Mouse (Mus musculus) myocyte (in vitro differentiated cells): ENCODE data around the gene Bco1. TPM values are rescaled to one million over a fixed set of nuclear protein-coding genes. Genes with fewer than 3 reads are reported as not detected.

Source experiments
- H3K27me3 ChIP-seq: one replicate; pipeline ENCODE4 v1.6.1; 2011; ENCODE audit not compliant: control insufficient read depth, insufficient read depth, insufficient read length
- H3K36me3 ChIP-seq: one replicate; pipeline ENCODE4 v1.6.1; 2011; ENCODE audit not compliant: control insufficient read depth, insufficient read depth
- H3K4me2 ChIP-seq: one replicate; pipeline ENCODE4 v1.6.1; 2011; ENCODE audit warnings: low read depth, control low read depth
- H3K4me3 ChIP-seq: one replicate; pipeline ENCODE4 v1.5.1; 2011; ENCODE audit warnings: mild to moderate bottlenecking, control low read depth, moderate library complexity
- H3K79me2 ChIP-seq: one replicate; pipeline ENCODE4 v1.6.1; 2011; ENCODE audit not compliant: control insufficient read depth, insufficient read depth
- H3ac ChIP-seq: one replicate; pipeline ENCODE4 v1.6.1; 2011; ENCODE audit not compliant: control insufficient read depth, insufficient read length
- CEBPB ChIP-seq: IDR thresholded peaks from 2 replicates; pipeline ENCODE4 v1.6.1; 2011; ENCODE audit warnings: mild to moderate bottlenecking, moderate library complexity; ENCODE audit not compliant: poor library complexity, insufficient read depth, severe bottlenecking
- E2F4 ChIP-seq: IDR thresholded peaks from one replicate; pipeline ENCODE4 v1.6.1; 2011; ENCODE audit warnings: mild to moderate bottlenecking, control low read depth, moderate library complexity; ENCODE audit not compliant: insufficient read depth
- MAX ChIP-seq: IDR thresholded peaks from one replicate; pipeline ENCODE4 v1.6.1; 2011; ENCODE audit warnings: low read depth, mild to moderate bottlenecking, control low read depth
- MYOD1 ChIP-seq, 3 experiments: IDR thresholded peaks; one replicate each; pipeline ENCODE4 v1.6.1; 2011; ENCODE audit warnings: control low read depth in 2 of 3, low read depth in 2 of 3, mild to moderate bottlenecking in 2 of 3, moderate library complexity in 1 of 3; ENCODE audit not compliant: insufficient read length in 2 of 3, control insufficient read depth in 1 of 3
- MYOG ChIP-seq, 3 experiments: IDR thresholded peaks; one replicate each; pipeline ENCODE4 v1.6.1; 2011; ENCODE audit warnings: control low read depth in 2 of 3, low read depth in 2 of 3, mild to moderate bottlenecking in 2 of 3; ENCODE audit not compliant: insufficient read length in 2 of 3, control insufficient read depth in 1 of 3, insufficient read depth in 1 of 3
- POLR2A ChIP-seq: IDR thresholded peaks from one replicate; pipeline ENCODE4 v1.6.1; 2011; ENCODE audit warnings: low read depth, mild to moderate bottlenecking, control low read depth, moderate library complexity; ENCODE audit not compliant: insufficient read length
- POLR2AphosphoS2 ChIP-seq: IDR thresholded peaks from one replicate; pipeline ENCODE4 v1.6.1; 2011; ENCODE audit warnings: low read depth, control low read depth; ENCODE audit not compliant: insufficient read length
- REST ChIP-seq: IDR thresholded peaks from one replicate; pipeline ENCODE4 v1.6.1; 2011; ENCODE audit warnings: mild to moderate bottlenecking, control low read depth, moderate library complexity; ENCODE audit not compliant: insufficient read depth, insufficient read length
- SRF ChIP-seq: IDR thresholded peaks from one replicate; pipeline ENCODE4 v1.6.1; 2011; ENCODE audit warnings: low read depth; ENCODE audit not compliant: control insufficient read depth, insufficient read length
- TCF12 ChIP-seq: IDR thresholded peaks from one replicate; pipeline ENCODE4 v1.6.1; 2011; ENCODE audit warnings: mild to moderate bottlenecking, control low read depth; ENCODE audit not compliant: poor library complexity, insufficient read depth, severe bottlenecking
- TCF3 ChIP-seq: IDR thresholded peaks from one replicate; pipeline ENCODE4 v1.6.1; 2011; ENCODE audit warnings: low read depth, control low read depth; ENCODE audit not compliant: insufficient read length
- USF1 ChIP-seq: IDR thresholded peaks from one replicate; pipeline ENCODE4 v1.6.1; 2011; ENCODE audit warnings: low read depth, mild to moderate bottlenecking, control low read depth, moderate library complexity
- polyA plus RNA-seq: library from polyadenylated mRNA; unstranded; fragments of >200 nt; fragmentation: generic; extraction: Trizol; gene quantifications from one replicate; pipeline ENCODE4 v1.2.1, GENCODE M21; 2012; ENCODE audit warnings: missing spikeins

Bco1 gene
- polyA plus RNA-seq, 1 experiment: 0.02 TPM

DNA sequence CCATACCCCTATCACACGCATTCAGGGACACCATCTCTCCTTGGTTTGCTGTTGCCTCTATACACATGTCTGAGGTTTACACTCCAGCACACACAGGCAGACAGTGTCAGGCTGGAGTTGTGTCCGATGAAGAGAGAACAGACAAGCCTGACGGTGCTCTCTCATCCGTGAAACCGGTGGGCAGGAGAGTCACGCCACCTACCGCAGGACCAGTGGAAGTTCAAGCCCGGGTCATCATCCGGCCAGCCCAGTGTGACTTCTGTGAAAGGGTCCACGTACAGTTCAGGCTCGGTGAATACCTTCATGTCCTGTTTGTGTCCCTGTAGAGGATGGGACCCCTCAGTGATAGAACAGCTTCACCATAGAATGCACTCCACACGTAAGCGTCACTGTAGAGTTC, 35.3 kb upstream of the Bco1 start:
- Histone ChIP-seq H3K4me2 (no peak overlapping the region), H3K27me3 (peaks cover 12% of the 10 kb centered on the region), H3K36me3 (no peaks in the 10 kb centered on the region), H3ac (no peak overlapping the region), H3K79me2 (no peaks in the 10 kb centered on the region), H3K4me3 (no peak overlapping the region)
- TF ChIP-seq TCF12: no peak
- no peak for TF ChIP-seq TCF3
- no peak for TF ChIP-seq MAX
- TF ChIP-seq POLR2A: no peak
- TF ChIP-seq MYOG (IDR thresholded peaks at IDR 0.05; ENCODE audit: control insufficient read depth in 1 of 3, insufficient read depth in 1 of 3, insufficient read length in 2 of 3, low read depth in 2 of 3): no peak
- TF ChIP-seq REST: no peak
- TF ChIP-seq SRF: no peak
- no peak for TF ChIP-seq CEBPB
- no peak for TF ChIP-seq USF1
- no peak for TF ChIP-seq POLR2AphosphoS2
- no peak for TF ChIP-seq MYOD1 (IDR thresholded peaks at IDR 0.05; ENCODE audit: control insufficient read depth in 1 of 3, insufficient read length in 2 of 3, low read depth in 2 of 3)
- no peak for TF ChIP-seq E2F4

GRCm38 (mm10) chr8:117061180-117061880, 34.3 kb upstream of the Bco1 start:
- H3ac ChIP-seq: no peak overlapping the region
- no peak overlapping the region for H3K4me3 ChIP-seq
- no peaks in the 10 kb centered on the region for H3K79me2 ChIP-seq
- no peak overlapping the region for H3K4me2 ChIP-seq
- H3K36me3 ChIP-seq: no peaks in the 10 kb centered on the region
- H3K27me3 ChIP-seq: peaks cover 16% of the 10 kb centered on the region
- TF ChIP-seq POLR2A (no peak), MAX (no peak), CEBPB (no peak)

DNA sequence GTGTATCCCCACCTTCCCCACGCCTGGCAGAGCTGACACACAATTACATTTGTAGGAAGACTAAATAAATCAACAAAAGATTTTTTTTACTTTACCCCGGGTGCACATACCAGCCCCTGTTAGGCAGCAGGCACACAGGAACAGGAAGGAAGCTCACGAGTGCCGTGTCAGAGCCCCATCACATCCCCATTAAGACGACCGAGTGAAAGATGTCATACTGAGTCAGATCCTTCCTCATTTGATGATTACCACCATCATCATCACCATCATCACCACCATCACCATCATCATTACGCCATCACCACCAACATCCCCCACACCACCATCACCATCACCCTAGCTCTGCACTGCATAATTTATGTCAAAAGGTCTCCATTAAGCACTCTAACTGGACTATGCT, 28.7 kb upstream of the Bco1 start:
- H3ac ChIP-seq: no peak overlapping the region
- no peak overlapping the region for H3K4me3 ChIP-seq
- no peaks in the 10 kb centered on the region for H3K79me2 ChIP-seq
- no peaks in the 10 kb centered on the region for H3K36me3 ChIP-seq
- H3K4me2 ChIP-seq: no peak overlapping the region
- peaks cover 16% of the 10 kb centered on the region for H3K27me3 ChIP-seq
- TF ChIP-seq MYOG (IDR thresholded peaks at IDR 0.05; ENCODE audit: control insufficient read depth in 1 of 3, insufficient read depth in 1 of 3, insufficient read length in 2 of 3, low read depth in 2 of 3): no peak
- no peak for TF ChIP-seq SRF
- no peak for TF ChIP-seq MYOD1 (IDR thresholded peaks at IDR 0.05; ENCODE audit: control insufficient read depth in 1 of 3, insufficient read length in 2 of 3, low read depth in 2 of 3)
- no peak for TF ChIP-seq CEBPB
- no peak for TF ChIP-seq POLR2AphosphoS2
- TF ChIP-seq USF1: no peak
- TF ChIP-seq TCF12: no peak
- TF ChIP-seq E2F4: no peak
- TF ChIP-seq POLR2A: no peak
- no peak for TF ChIP-seq REST

- Histone ChIP-seq H3K36me3 (no peaks in the 10 kb centered on the region), H3K4me3 (no peak overlapping the region), H3ac (no peak overlapping the region), H3K4me2 (no peak overlapping the region), H3K27me3 (peaks cover 16% of the 10 kb centered on the region), H3K79me2 (no peaks in the 10 kb centered on the region)
- TF ChIP-seq POLR2A (no peak), REST (no peak), TCF12 (no peak), TCF3 (no peak), MYOD1 (IDR thresholded peaks at IDR 0.05; ENCODE audit: control insufficient read depth in 1 of 3, insufficient read length in 2 of 3, low read depth in 2 of 3) (no peak), CEBPB (no peak), MYOG (IDR thresholded peaks at IDR 0.05; ENCODE audit: control insufficient read depth in 1 of 3, insufficient read depth in 1 of 3, insufficient read length in 2 of 3, low read depth in 2 of 3) (no peak), MAX (no peak), E2F4 (no peak), SRF (no peak), POLR2AphosphoS2 (no peak), USF1 (no peak)
Measured at GRCm38 (mm10) chr8:117067396-117067795, 28.3 kb upstream of the Bco1 start.

DNA sequence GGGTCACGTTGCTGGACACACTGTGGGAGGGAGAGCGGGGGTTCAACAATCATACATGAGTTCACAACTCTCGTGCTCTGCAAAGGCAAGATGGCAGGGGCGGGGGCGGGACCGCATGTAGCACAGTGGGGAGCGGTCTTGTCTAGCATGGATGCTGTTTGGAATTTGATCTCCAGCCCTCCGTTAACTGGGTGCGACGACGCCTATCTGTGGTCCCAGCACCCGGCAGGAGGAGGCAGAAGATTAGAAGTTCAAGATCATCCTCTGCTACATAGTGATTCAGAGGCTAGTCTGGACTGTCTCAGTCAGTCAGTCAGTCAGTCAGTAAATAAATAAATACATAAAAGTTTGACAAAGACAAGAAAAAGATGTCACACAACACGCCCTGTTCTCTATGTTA, 27.4 kb upstream of the Bco1 start:
- TF ChIP-seq MYOG (IDR thresholded peaks at IDR 0.05; ENCODE audit: control insufficient read depth in 1 of 3, insufficient read depth in 1 of 3, insufficient read length in 2 of 3, low read depth in 2 of 3): no peak
- TF ChIP-seq MYOD1 (IDR thresholded peaks at IDR 0.05; ENCODE audit: control insufficient read depth in 1 of 3, insufficient read length in 2 of 3, low read depth in 2 of 3): no peak
- TF ChIP-seq TCF3: no peak
- no peak for TF ChIP-seq SRF
- TF ChIP-seq POLR2AphosphoS2: no peak
- TF ChIP-seq REST: no peak
- TF ChIP-seq MAX: no peak
- Histone ChIP-seq H3K27me3 (peaks cover 14% of the 10 kb centered on the region), H3ac (no peak overlapping the region), H3K36me3 (no peaks in the 10 kb centered on the region), H3K79me2 (no peaks in the 10 kb centered on the region), H3K4me2 (no peak overlapping the region), H3K4me3 (no peak overlapping the region)
